Mouse (Mus musculus): ENCODE measurements around the gene Nfe2l2. TPM values are rescaled to one million over a fixed set of nuclear protein-coding genes. Genes with fewer than 3 reads are reported as not detected.

The Nfe2l2 gene
- polyA plus RNA-seq, 1 experiment from 2014 or later, result 88.4 TPM

- Histone ChIP-seq H3K9ac (replicated peaks; ENCODE audit: low read depth, low read length) (no peak overlapping the region), H3K9me3 (ENCODE audit: control insufficient read depth, low read depth, low read length) (no peaks in the 10 kb centered on the region), H3K4me3 (ENCODE audit: low read depth, low read length) (no peak overlapping the region), H3K4me2 (replicated peaks; ENCODE audit: low read depth, low read length) (no peak overlapping the region), H3K36me3 (ENCODE audit: control insufficient read depth, insufficient read depth, low read length) (no peaks in the 10 kb centered on the region), H3K4me1 (ENCODE audit: control insufficient read depth, insufficient read depth, low read length) (no peaks in the 10 kb centered on the region), H3K27me3 (ENCODE audit: control insufficient read depth, insufficient read depth, low read length) (no peaks in the 10 kb centered on the region), H3K27ac (ENCODE audit: low read length) (no peak overlapping the region)
- 60% methylated on average over 5 of the region's 5 CpGs for WGBS
- peak; percentile 60; the same call in 1 of the 2 replicates for ATAC-seq (ENCODE audit: insufficient number of reproducible peaks, insufficient read depth, low FRiP score, low read depth)
These were observed 70.7 kb downstream of the Nfe2l2 start for GRCm38 (mm10) chr2:75633784-75634183.

- no peak for ATAC-seq (ENCODE audit: insufficient number of reproducible peaks, insufficient read depth, low FRiP score, low read depth)
- no peaks in the 10 kb centered on the region for H3K27me3 ChIP-seq (ENCODE audit: control insufficient read depth, insufficient read depth, low read length)
- H3K9ac ChIP-seq (replicated peaks; ENCODE audit: low read depth, low read length), result no peak overlapping the region
- no peak overlapping the region for H3K4me3 ChIP-seq (ENCODE audit: low read depth, low read length)
- 55% methylated on average over 6 of the region's 6 CpGs for WGBS
- no peaks in the 10 kb centered on the region for H3K9me3 ChIP-seq (ENCODE audit: control insufficient read depth, low read depth, low read length)
- H3K4me2 ChIP-seq (replicated peaks; ENCODE audit: low read depth, low read length), result no peak overlapping the region
- H3K36me3 ChIP-seq (ENCODE audit: control insufficient read depth, insufficient read depth, low read length), result no peaks in the 10 kb centered on the region
- no peak overlapping the region for H3K27ac ChIP-seq (ENCODE audit: low read length)
- no peaks in the 10 kb centered on the region for H3K4me1 ChIP-seq (ENCODE audit: control insufficient read depth, insufficient read depth, low read length)
These were observed 71.1 kb downstream of the Nfe2l2 start for GRCm38 (mm10) chr2:75633381-75633780.

GRCm38 (mm10) chr2:75632721-75633181, 71.7 kb downstream of the Nfe2l2 start:
- no peaks in the 10 kb centered on the region for H3K4me1 ChIP-seq (ENCODE audit: control insufficient read depth, insufficient read depth, low read length)
- WGBS, result 79% methylated on average over 12 of the region's 12 CpGs
- no peak overlapping the region for H3K9ac ChIP-seq (replicated peaks; ENCODE audit: low read depth, low read length)
- no peak overlapping the region for H3K27ac ChIP-seq (ENCODE audit: low read length)
- no peak overlapping the region for H3K4me3 ChIP-seq (ENCODE audit: low read depth, low read length)
- no peak overlapping the region for H3K4me2 ChIP-seq (replicated peaks; ENCODE audit: low read depth, low read length)
- no peak for ATAC-seq (ENCODE audit: insufficient number of reproducible peaks, insufficient read depth, low FRiP score, low read depth)
- H3K27me3 ChIP-seq (ENCODE audit: control insufficient read depth, insufficient read depth, low read length), result no peaks in the 10 kb centered on the region
- H3K9me3 ChIP-seq (ENCODE audit: control insufficient read depth, low read depth, low read length), result no peaks in the 10 kb centered on the region
- no peaks in the 10 kb centered on the region for H3K36me3 ChIP-seq (ENCODE audit: control insufficient read depth, insufficient read depth, low read length)

GRCm38 (mm10) chr2:75632043-75632442, 72.4 kb downstream of the Nfe2l2 start:
- H3K4me2 ChIP-seq (replicated peaks; ENCODE audit: low read depth, low read length), result no peak overlapping the region
- H3K4me1 ChIP-seq (ENCODE audit: control insufficient read depth, insufficient read depth, low read length), result no peaks in the 10 kb centered on the region
- no peaks in the 10 kb centered on the region for H3K27me3 ChIP-seq (ENCODE audit: control insufficient read depth, insufficient read depth, low read length)
- no peak overlapping the region for H3K27ac ChIP-seq (ENCODE audit: low read length)
- no peaks in the 10 kb centered on the region for H3K9me3 ChIP-seq (ENCODE audit: control insufficient read depth, low read depth, low read length)
- H3K4me3 ChIP-seq (ENCODE audit: low read depth, low read length), result no peak overlapping the region
- 82% methylated on average over 6 of the region's 6 CpGs for WGBS
- no peak for ATAC-seq (ENCODE audit: insufficient number of reproducible peaks, insufficient read depth, low FRiP score, low read depth)
- H3K36me3 ChIP-seq (ENCODE audit: control insufficient read depth, insufficient read depth, low read length), result no peaks in the 10 kb centered on the region
- H3K9ac ChIP-seq (replicated peaks; ENCODE audit: low read depth, low read length), result no peak overlapping the region

GRCm38 (mm10) chr2:75631421-75631820, 73.0 kb downstream of the Nfe2l2 start:
- H3K9ac ChIP-seq (replicated peaks; ENCODE audit: low read depth, low read length), result no peak overlapping the region
- ATAC-seq (ENCODE audit: insufficient number of reproducible peaks, insufficient read depth, low FRiP score, low read depth), result no peak
- no peaks in the 10 kb centered on the region for H3K27me3 ChIP-seq (ENCODE audit: control insufficient read depth, insufficient read depth, low read length)
- no peaks in the 10 kb centered on the region for H3K4me1 ChIP-seq (ENCODE audit: control insufficient read depth, insufficient read depth, low read length)
- no peaks in the 10 kb centered on the region for H3K36me3 ChIP-seq (ENCODE audit: control insufficient read depth, insufficient read depth, low read length)
- H3K4me3 ChIP-seq (ENCODE audit: low read depth, low read length), result no peak overlapping the region
- no peaks in the 10 kb centered on the region for H3K9me3 ChIP-seq (ENCODE audit: control insufficient read depth, low read depth, low read length)
- H3K27ac ChIP-seq (ENCODE audit: low read length), result no peak overlapping the region
- 75% methylated on average over 6 of the region's 6 CpGs for WGBS
- no peak overlapping the region for H3K4me2 ChIP-seq (replicated peaks; ENCODE audit: low read depth, low read length)

- Histone ChIP-seq H3K4me1 (ENCODE audit: control insufficient read depth, insufficient read depth, low read length) (no peaks in the 10 kb centered on the region), H3K9ac (replicated peaks; ENCODE audit: low read depth, low read length) (no peak overlapping the region), H3K27me3 (ENCODE audit: control insufficient read depth, insufficient read depth, low read length) (no peaks in the 10 kb centered on the region), H3K9me3 (ENCODE audit: control insufficient read depth, low read depth, low read length) (no peaks in the 10 kb centered on the region), H3K4me3 (ENCODE audit: low read depth, low read length) (no peak overlapping the region), H3K4me2 (replicated peaks; ENCODE audit: low read depth, low read length) (no peak overlapping the region), H3K27ac (ENCODE audit: low read length) (no peak overlapping the region), H3K36me3 (ENCODE audit: control insufficient read depth, insufficient read depth, low read length) (no peaks in the 10 kb centered on the region)
- ATAC-seq (ENCODE audit: insufficient number of reproducible peaks, insufficient read depth, low FRiP score, low read depth), result no peak
- 89% methylated on average over 8 of the region's 8 CpGs for WGBS
These were observed 76.0 kb downstream of the Nfe2l2 start for GRCm38 (mm10) chr2:75628487-75628886.

GRCm38 (mm10) chr2:75626597-75627440, 77.6 kb downstream of the Nfe2l2 start:
- no peak for ATAC-seq (ENCODE audit: insufficient number of reproducible peaks, insufficient read depth, low FRiP score, low read depth)
- Histone ChIP-seq H3K9me3 (ENCODE audit: control insufficient read depth, low read depth, low read length) (no peaks in the 10 kb centered on the region), H3K27ac (ENCODE audit: low read length) (no peak overlapping the region), H3K4me2 (replicated peaks; ENCODE audit: low read depth, low read length) (no peak overlapping the region), H3K36me3 (ENCODE audit: control insufficient read depth, insufficient read depth, low read length) (no peaks in the 10 kb centered on the region), H3K4me1 (ENCODE audit: control insufficient read depth, insufficient read depth, low read length) (no peaks in the 10 kb centered on the region), H3K9ac (replicated peaks; ENCODE audit: low read depth, low read length) (no peak overlapping the region), H3K27me3 (ENCODE audit: control insufficient read depth, insufficient read depth, low read length) (no peaks in the 10 kb centered on the region), H3K4me3 (ENCODE audit: low read depth, low read length) (no peak overlapping the region)
- 71% methylated on average over 6 of the region's 6 CpGs for WGBS
